Mouse (Mus musculus) T-helper 17 cell (primary cell): Measurements from ENCODE around the gene Zfp865.

Experiments used
- in situ Hi-C, 2 experiments: fragments of 300-600 bp; cut with MboI, MseI; formaldehyde crosslinking; loops; 1 replicate in 1 of 2; 2 replicates in 1 of 2; pipeline ENCODE4 v1.15.1; 2025; ENCODE audit warnings: high pct_unique_total_duplicates in 2 of 2

Zfp865 gene

GRCm38 (mm10) chr7:5047313-5047712, 27.1 kb downstream of the Zfp865 start:
- in situ Hi-C loops: no loop called here

- in situ Hi-C loops: loop anchor here (5.0 to 25.0 kb wide), 4 partner anchors 109 to 1389 kb away; partner anchors contain the start of genes Leng1 (in 1 of the 2), Zfp444 (in 1 of the 2), Zfp667 (in 1 of the 2) and Zfp787 (in 1 of the 2)
These were observed 31.3 kb downstream of the Zfp865 start, which contains the start of gene Zfp580 for GRCm38 (mm10) chr7:5051193-5052192. TSS of gene Zfp580 (plus strand) at chr7:5051538.

- in situ Hi-C loops: loop anchor here (5.0 to 25.0 kb wide), 4 partner anchors 110 to 1390 kb away; partner anchors contain the start of genes Leng1 (in 1 of the 2), Zfp444 (in 1 of the 2), Zfp667 (in 1 of the 2) and Zfp787 (in 1 of the 2)
These were observed 32.3 kb downstream of the Zfp865 start for GRCm38 (mm10) chr7:5052438-5052837.

- in situ Hi-C loops: loop anchor here (5.0 to 25.0 kb wide), 4 partner anchors 111 to 1391 kb away; partner anchors contain the start of genes Leng1 (in 1 of the 2), Zfp444 (in 1 of the 2), Zfp667 (in 1 of the 2) and Zfp787 (in 1 of the 2)
These were observed 32.8 kb downstream of the Zfp865 start for GRCm38 (mm10) chr7:5052931-5053343.

DNA sequence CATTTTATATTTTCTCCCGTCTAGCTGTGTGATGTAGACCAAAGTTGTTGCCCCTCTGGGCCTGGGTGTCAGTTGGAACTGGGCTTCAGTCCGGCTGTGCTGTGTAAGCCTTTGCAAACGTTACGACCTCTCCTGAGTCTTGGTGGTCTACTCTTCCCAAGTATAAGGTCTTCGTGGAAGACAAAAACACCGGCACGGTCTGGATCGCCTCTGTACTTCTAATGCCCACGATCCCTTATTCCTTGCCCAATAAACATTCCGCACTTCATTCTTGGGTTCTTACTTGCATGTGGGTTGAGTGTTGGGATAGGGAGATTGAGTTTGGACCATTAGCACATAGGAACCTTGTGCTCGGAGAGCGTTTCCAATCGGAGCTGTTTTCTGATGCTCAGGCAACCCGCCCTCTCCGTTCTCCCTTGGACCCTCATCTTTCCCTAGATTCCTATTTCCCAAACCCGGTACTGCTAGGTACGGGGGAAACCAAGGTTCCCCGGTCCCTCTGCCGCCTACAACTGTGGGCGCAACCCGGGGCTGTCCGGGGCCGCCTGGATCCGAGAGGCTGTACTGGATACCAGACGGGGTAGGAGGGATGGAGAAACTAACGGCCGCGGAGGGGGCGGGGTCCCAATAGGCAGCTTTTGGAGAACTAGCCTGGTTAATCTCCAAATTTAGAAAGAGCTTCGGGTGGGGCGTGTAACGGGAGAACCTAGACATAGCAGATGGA, 33.4 kb downstream of the Zfp865 start:
- in situ Hi-C loops: loop anchor here (5.0 to 25.0 kb wide), 4 partner anchors 111 to 1391 kb away; partner anchors contain the start of genes Leng1 (in 1 of the 2), Zfp444 (in 1 of the 2), Zfp667 (in 1 of the 2) and Zfp787 (in 1 of the 2)

- in situ Hi-C loops: loop anchor here (10.0 to 25.0 kb wide), 3 partner anchors 1106 to 1394 kb away; partner anchors contain the start of genes Leng1 (in 1 of the 2), Zfp444 (in 1 of the 2), Zfp667 (in 1 of the 2) and Zfp787 (in 1 of the 2)
These were observed 36.6 kb downstream of the Zfp865 start for GRCm38 (mm10) chr7:5056651-5057263.

- in situ Hi-C loops: loop anchor here (10.0 to 25.0 kb wide), 3 partner anchors 1105 to 1395 kb away; partner anchors contain the start of genes Leng1 (in 1 of the 2), Zfp444 (in 1 of the 2), Zfp667 (in 1 of the 2) and Zfp787 (in 1 of the 2)
These were observed 37.2 kb downstream of the Zfp865 start for GRCm38 (mm10) chr7:5057381-5057780.

DNA sequence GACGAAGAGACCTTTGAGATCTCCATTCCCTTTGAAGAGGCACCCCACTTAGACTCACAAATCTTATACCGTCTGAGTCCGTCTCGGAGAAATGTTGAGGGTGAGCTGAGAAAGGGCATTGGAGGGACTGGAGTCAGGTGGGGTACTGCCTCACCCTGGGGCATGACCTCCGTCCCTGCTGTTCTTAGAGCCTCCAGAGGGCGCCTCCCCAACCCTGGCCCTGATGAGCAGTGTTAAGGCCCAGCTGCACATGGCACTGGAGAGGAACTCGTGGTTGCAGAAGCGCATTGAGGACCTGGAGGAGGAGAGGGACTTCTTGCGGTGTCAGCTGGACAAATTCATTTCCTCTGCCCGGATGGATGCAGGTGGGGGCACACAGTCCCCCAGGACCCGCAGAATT, 37.6 kb downstream of the Zfp865 start:
- in situ Hi-C loops: loop anchor here (10.0 to 25.0 kb wide), 3 partner anchors 1104 to 1396 kb away; partner anchors contain the start of genes Leng1 (in 1 of the 2), Zfp444 (in 1 of the 2), Zfp667 (in 1 of the 2) and Zfp787 (in 1 of the 2)

- in situ Hi-C loops: loop anchor here (10.0 to 25.0 kb wide), 3 partner anchors 1104 to 1396 kb away; partner anchors contain the start of genes Leng1 (in 1 of the 2), Zfp444 (in 1 of the 2), Zfp667 (in 1 of the 2) and Zfp787 (in 1 of the 2)
These were observed 38.5 kb downstream of the Zfp865 start for GRCm38 (mm10) chr7:5058631-5059030.

- in situ Hi-C loops: loop anchor here (10.0 to 25.0 kb wide), 3 partner anchors 1103 to 1397 kb away; partner anchors contain the start of genes Leng1 (in 1 of the 2), Zfp444 (in 1 of the 2), Zfp667 (in 1 of the 2) and Zfp787 (in 1 of the 2)
These were observed 39.2 kb downstream of the Zfp865 start for GRCm38 (mm10) chr7:5059421-5059820.

GRCm38 (mm10) chr7:5060239-5060731, 40.1 kb downstream of the Zfp865 start:
- in situ Hi-C loops: loop anchor here (5.0 to 25.0 kb wide), 4 partner anchors 395 to 1398 kb away; partner anchors contain the start of genes Leng1 (in 1 of the 2), Ppp6r1 (in 1 of the 2), Zfp444 (in 1 of the 2) and Zfp787 (in 1 of the 2)

GRCm38 (mm10) chr7:5060944-5061773, 41.0 kb downstream of the Zfp865 start:
- in situ Hi-C loops: loop anchor here (5.0 to 25.0 kb wide), 4 partner anchors 396 to 1399 kb away; partner anchors contain the start of genes Leng1 (in 1 of the 2), Ppp6r1 (in 1 of the 2), Zfp444 (in 1 of the 2) and Zfp787 (in 1 of the 2)

- in situ Hi-C loops: loop anchor here (5.0 to 25.0 kb wide), 4 partner anchors 397 to 1400 kb away; partner anchors contain the start of genes Leng1 (in 1 of the 2), Ppp6r1 (in 1 of the 2), Zfp444 (in 1 of the 2) and Zfp787 (in 1 of the 2)
These were observed 41.7 kb downstream of the Zfp865 start, which contains the start of gene U2af2 for GRCm38 (mm10) chr7:5061774-5062359. TSS of gene U2af2 (plus strand) at chr7:5062143.

DNA sequence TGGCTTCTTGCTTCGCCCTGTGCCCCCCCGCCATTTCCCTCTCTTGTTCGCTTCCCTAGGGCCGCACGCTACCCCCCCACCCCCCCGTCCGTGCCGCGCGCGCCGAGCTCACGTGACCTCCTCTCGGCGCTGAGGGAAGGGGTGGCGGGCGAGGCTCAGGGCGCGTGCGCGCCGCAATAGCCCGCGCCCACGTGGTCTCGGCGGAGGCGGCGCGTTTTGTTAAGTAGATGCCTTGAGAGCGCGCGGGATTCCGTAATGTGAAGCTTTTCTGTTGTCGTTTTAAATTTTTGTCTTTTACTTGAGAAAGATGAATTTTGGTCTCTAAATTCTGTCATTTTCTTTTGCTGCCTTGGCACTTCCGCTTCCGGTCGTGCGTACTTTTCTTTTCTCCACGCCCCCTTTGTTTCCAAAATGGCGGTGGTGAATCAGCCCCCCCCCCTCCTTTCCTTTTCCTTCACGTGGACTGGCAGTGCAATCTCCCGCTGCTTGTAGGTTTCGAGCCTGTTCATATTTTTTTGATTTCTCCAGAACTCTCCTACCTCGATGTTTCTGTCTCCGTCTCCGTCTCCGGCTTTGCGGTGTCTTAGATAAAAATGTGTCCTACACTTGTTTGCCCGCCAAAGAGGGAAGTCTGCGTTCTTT, 42.3 kb downstream of the Zfp865 start:
- in situ Hi-C loops: loop anchor here (5.0 to 25.0 kb wide), 4 partner anchors 398 to 1400 kb away; partner anchors contain the start of genes Leng1 (in 1 of the 2), Ppp6r1 (in 1 of the 2), Zfp444 (in 1 of the 2) and Zfp787 (in 1 of the 2)

DNA sequence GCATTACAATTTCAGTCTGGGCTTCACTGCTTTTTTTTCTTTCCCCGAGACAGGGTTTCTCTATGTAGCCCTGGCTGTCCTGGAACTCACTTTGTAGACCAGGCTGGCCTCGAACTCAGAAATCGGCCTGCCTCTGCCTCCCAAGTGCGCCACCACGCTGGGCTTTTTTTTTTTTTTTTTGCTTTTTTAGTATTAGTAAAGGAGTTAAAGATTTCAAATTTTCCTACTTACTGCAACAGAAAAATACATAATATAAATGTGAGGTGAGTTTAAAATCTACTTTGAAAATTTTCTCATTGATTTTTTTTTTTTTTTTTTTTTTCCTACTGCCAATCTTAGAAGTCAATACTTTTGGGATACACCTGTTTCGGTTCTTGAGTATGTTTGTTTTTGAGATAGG, 44.7 kb downstream of the Zfp865 start:
- in situ Hi-C loops: loop anchor here (5.0 to 25.0 kb wide), 4 partner anchors 400 to 1403 kb away; partner anchors contain the start of genes Leng1 (in 1 of the 2), Ppp6r1 (in 1 of the 2), Zfp444 (in 1 of the 2) and Zfp787 (in 1 of the 2)

DNA sequence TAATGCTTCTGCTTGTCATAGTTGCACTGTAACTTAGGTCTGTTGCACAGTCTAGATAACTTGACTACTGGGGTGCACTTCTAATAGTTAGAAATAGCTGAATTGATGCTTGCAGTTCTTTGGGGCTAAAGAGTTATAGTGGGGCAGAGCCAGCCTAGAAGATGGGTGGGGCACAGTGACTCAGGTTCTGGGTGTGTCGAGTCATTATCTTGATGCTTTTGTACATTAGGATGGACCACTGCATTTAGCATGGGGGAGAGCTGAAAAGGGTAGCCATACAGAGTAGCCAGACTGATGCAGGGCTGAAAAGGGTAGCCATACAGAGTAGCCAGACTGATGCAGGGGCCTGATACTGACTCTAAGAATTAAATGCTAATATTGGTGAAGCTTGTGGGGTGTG, 53.4 kb downstream of the Zfp865 start:
- in situ Hi-C loops: loop anchor here in 1 of 2 experiments (10.0 to 25.0 kb wide), 3 partner anchors 929 to 1411 kb away; partner anchors contain the start of genes Leng1, Zfp444 and Zfp787

- in situ Hi-C loops: loop anchor here (10.0 to 25.0 kb wide), 5 partner anchors 930 to 1413 kb away; partner anchors contain the start of genes Zfp444 (in 2 of the 2), Zfp787 (in 2 of the 2), Leng1 (in 1 of the 2) and Leng8 (in 1 of the 2)
These were observed 54.8 kb downstream of the Zfp865 start for GRCm38 (mm10) chr7:5074984-5075383.
